Mouse (Mus musculus) embryonic facial prominence, embryonic 11.5 days (tissue): ENCODE results near the gene Nav2. TPM values are rescaled to one million over a fixed set of nuclear protein-coding genes. Genes with fewer than 3 reads are reported as not detected.

Experiments
- ATAC-seq: fragments of 200-750 bp; cut with Nextera tagmentation; replicated peaks from 2 replicates; pipeline ENCODE4 v1.8.0; 2017; ENCODE audit warnings: low read depth; ENCODE audit not compliant: insufficient number of reproducible peaks, low FRiP score, low TSS enrichment
- DNase-seq: peaks from one replicate; pipeline ENCODE4 v3.0.0-alpha.2; 2015; ENCODE audit warnings: low spot score
- H3K27ac ChIP-seq: fragments of 300-500 bp; sonication (generic); replicated peaks from 2 replicates; pipeline ENCODE4 v1.5.1; 2014; ENCODE audit warnings: mild to moderate bottlenecking, low read depth, low read length, control low read depth
- H3K27me3 ChIP-seq: fragments of 300-500 bp; sonication (generic); 2 replicates; pipeline ENCODE4 v1.6.1; 2014; ENCODE audit warnings: mild to moderate bottlenecking, low read length, moderate library complexity, mixed read lengths; ENCODE audit not compliant: control insufficient read depth, insufficient read depth
- H3K36me3 ChIP-seq: fragments of 300-500 bp; sonication (generic); replicated peaks from 2 replicates; pipeline ENCODE4 v1.6.1; 2014; ENCODE audit warnings: low read depth, mild to moderate bottlenecking, low read length, moderate library complexity, mixed read lengths; ENCODE audit not compliant: control insufficient read depth, insufficient read depth
- H3K4me1 ChIP-seq: fragments of 300-500 bp; sonication (generic); 2 replicates; pipeline ENCODE4 v1.6.1; 2014; ENCODE audit warnings: low read length, mixed read lengths; ENCODE audit not compliant: control insufficient read depth, insufficient read depth
- H3K4me2 ChIP-seq: fragments of 300-500 bp; sonication (generic); 2 replicates; pipeline ENCODE4 v1.6.1; 2014; ENCODE audit warnings: low read depth, mild to moderate bottlenecking, control low read depth, low read length, moderate library complexity
- H3K4me3 ChIP-seq: fragments of 300-500 bp; sonication (generic); 2 replicates; pipeline ENCODE4 v1.5.1; 2014; ENCODE audit warnings: low read depth, low read length, control low read depth
- H3K9ac ChIP-seq: fragments of 300-500 bp; sonication (generic); replicated peaks from 2 replicates; pipeline ENCODE4 v1.6.1; 2014; ENCODE audit warnings: mild to moderate bottlenecking, control low read depth, low read length
- H3K9me3 ChIP-seq: fragments of 300-500 bp; sonication (generic); replicated peaks from 2 replicates; pipeline ENCODE4 v1.6.1; 2016; ENCODE audit warnings: mild to moderate bottlenecking, low read length, inconsistent platforms, mixed read lengths; ENCODE audit not compliant: control insufficient read depth
- WGBS: fragments of 180-500 bp; shearing (Covaris S2); extraction: QIAGEN DNeasy Blood & Tissue Kit; methylation state at CpG from one replicate; pipeline ENCODE4 v1.1.7; 2014; 5-methylcytosine and 5-hydroxymethylcytosine counted together
- polyA plus RNA-seq: library from polyadenylated mRNA; unstranded; fragments of >200 nt; fragmentation: Nextera tagmentation; extraction: Ambion mirVana; gene quantifications from 2 replicates; pipeline ENCODE4 v1.2.1, GENCODE M21; 2014

Nav2 gene
- polyA plus RNA-seq, 1 experiment from 2014 or later: 7.3 TPM

DNA sequence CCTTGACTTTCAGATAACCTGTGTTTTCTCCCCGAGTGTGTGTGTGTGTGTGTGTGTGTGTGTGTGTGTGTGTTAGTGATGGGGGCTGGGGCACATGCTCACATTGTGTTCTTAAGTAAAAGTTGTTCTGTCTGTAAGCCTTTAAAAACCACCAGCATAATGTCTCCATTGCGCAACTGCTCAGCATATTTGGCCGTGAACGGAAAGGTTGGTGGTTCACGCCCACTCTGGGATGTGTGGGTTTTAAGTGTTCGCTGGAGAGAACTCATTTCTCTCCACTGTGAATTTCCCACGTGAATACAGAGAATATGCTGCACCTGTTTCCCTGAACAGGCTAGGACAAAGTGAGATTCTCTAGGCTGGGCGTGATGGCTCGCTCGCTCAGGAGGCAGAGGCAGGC, 542.7 kb downstream of the Nav2 start:
- ATAC-seq (no peak), DNase-seq (no peak)
- no peak overlapping the region for H3K4me2 ChIP-seq
- 85% methylated on average over 10 of the region's 10 CpGs for WGBS
- H3K9me3 ChIP-seq: no peaks in the 10 kb centered on the region
- H3K4me3 ChIP-seq: no peak overlapping the region
- peaks cover 3% of the 10 kb centered on the region for H3K4me1 ChIP-seq
- H3K27ac ChIP-seq: peak overlapping the region; percentile 56; the same call in 1 of the 2 replicates
- no peaks in the 10 kb centered on the region for H3K36me3 ChIP-seq
- H3K27me3 ChIP-seq: 0 out of 2 replicates have a peak, but pooled peaks cover 3% of the 10 kb centered on the region
- H3K9ac ChIP-seq: no peak overlapping the region

DNA sequence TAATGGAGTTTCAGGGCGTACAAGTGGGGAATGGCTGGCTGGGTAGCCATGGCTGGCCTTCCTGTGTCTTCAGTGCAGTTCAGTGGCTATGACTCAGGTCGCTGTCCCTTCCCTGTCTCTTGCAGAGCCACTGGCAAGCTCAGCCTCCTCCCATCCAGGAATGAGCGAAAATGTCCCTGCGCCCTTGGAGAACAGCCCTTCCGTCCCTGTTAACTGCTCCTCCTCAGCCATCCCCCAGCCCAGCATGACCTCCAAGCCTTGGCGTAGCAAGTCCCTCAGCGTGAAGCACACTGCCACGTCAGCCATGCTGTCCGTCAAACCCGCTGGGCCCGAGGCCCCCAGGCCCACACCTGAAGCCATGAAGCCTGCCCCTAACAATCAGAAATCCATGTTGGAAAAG, 543.8 kb downstream of the Nav2 start:
- no peak overlapping the region for H3K4me2 ChIP-seq
- H3K9me3 ChIP-seq: no peaks in the 10 kb centered on the region
- 66% methylated on average over 11 of the region's 11 CpGs for WGBS
- no peak overlapping the region for H3K27ac ChIP-seq
- DNase-seq (no peak), ATAC-seq (no peak)
- H3K36me3 ChIP-seq: no peaks in the 10 kb centered on the region
- no peak overlapping the region for H3K9ac ChIP-seq
- H3K4me3 ChIP-seq: no peak overlapping the region
- H3K27me3 ChIP-seq: 0 out of 2 replicates have a peak, but pooled peaks cover 3% of the 10 kb centered on the region
- H3K4me1 ChIP-seq: peaks cover 3% of the 10 kb centered on the region

DNA sequence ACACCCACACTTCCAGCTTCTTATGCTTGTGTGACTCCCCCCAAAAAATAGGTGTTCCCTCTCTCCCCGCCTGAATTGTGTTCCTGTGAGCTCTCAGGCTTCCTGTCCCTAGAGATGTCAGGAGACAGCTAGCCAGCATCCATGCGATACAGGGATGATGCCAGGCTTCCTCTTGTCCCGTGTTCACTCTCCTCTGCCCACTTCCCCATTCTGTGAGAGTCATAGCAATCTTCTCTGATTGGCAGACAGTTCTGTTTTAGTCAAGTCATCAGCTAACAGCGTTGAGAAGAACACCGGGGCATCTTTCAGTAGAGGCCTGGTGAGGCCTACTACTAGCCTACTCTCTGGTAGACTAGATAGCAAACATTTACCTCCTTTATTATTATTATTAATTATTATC, 546.1 kb downstream of the Nav2 start:
- H3K4me1 ChIP-seq: no peaks in the 10 kb centered on the region; the same call in none of the 2 replicates
- no peaks in the 10 kb centered on the region for H3K9me3 ChIP-seq
- ATAC-seq (no peak), DNase-seq (no peak)
- WGBS: 83% methylated on average over 5 of the region's 5 CpGs
- 0 out of 2 replicates have a peak, but pooled peaks cover 3% of the 10 kb centered on the region for H3K27me3 ChIP-seq
- H3K9ac ChIP-seq: no peak overlapping the region
- no peak overlapping the region for H3K4me3 ChIP-seq
- no peak overlapping the region for H3K4me2 ChIP-seq
- H3K36me3 ChIP-seq: no peaks in the 10 kb centered on the region
- H3K27ac ChIP-seq: no peak overlapping the region

DNA sequence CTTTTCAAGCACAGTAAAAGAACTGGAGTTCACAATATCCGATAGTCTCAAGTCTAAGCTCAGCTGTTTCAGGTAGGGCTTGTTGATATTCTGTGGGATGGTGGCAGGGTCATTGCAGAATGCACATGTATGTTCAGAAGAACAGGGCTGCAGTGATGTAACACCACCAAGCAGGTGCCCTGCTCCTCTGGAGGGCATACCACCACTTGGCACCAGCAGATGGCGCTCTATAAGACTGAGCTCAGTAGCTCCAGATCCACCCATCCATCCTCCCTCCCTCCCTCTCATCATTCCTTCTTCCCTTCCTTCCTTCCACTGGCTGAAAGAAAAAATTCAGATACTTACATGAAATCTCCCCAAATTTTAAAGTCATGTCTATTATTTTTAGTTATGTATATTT, 547.6 kb downstream of the Nav2 start:
- Histone ChIP-seq H3K9me3 (no peaks in the 10 kb centered on the region), H3K4me1 (no peaks in the 10 kb centered on the region), H3K27me3 (0 out of 2 replicates have a peak, but pooled peaks cover 3% of the 10 kb centered on the region), H3K27ac (no peak overlapping the region), H3K36me3 (no peaks in the 10 kb centered on the region), H3K9ac (no peak overlapping the region), H3K4me2 (no peak overlapping the region), H3K4me3 (no peak overlapping the region)
- WGBS: 55% methylated on average over 2 of the region's 2 CpGs
- DNase-seq: peak; percentile 61
- no peak for ATAC-seq

DNA sequence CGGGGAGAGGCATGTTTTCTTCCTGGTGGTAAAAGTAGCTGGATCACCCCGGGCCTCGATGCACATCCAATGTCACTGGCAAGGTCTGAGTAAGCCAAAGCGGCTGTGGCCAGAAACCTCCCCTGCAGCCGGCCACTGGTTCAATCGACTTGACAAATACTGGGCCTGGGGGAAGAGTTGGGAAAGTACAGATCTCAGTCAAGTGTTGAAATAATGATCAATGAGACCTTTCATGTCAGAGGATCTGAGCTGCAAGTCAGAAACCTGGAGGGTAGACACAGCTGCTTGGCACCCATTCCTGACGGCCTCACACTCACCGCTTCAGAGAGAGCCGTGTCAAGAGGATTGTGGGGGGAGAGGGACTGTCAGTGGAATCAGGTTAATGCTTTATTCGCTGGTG, 548.9 kb downstream of the Nav2 start:
- Histone ChIP-seq H3K4me2 (no peak overlapping the region), H3K9ac (no peak overlapping the region), H3K4me1 (no peaks in the 10 kb centered on the region), H3K36me3 (no peaks in the 10 kb centered on the region), H3K4me3 (no peak overlapping the region), H3K27ac (no peak overlapping the region), H3K9me3 (no peaks in the 10 kb centered on the region), H3K27me3 (0 out of 2 replicates have a peak, but pooled peaks cover 3% of the 10 kb centered on the region)
- ATAC-seq (no peak), DNase-seq (no peak)
- 66% methylated on average over 10 of the region's 10 CpGs for WGBS

DNA sequence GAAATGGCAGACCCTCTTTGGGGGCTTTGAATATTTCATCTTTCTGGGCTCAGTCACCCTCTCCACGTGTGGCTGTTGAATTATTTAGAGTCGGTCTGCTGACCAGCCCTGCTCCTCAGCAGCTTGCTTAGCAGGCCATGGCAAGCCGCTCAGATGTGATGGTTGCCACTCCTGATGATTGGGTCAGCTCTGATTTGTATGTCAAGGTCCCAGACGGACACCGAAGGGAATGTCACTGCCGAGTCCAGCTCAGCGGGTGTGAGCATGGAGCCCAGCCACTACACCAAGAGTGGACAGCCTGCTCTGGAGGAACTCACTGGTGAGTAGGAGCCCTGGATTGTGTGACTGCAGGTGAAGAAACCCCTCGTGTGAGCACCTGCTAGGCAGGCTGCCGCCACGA, 549.4 kb downstream of the Nav2 start:
- ATAC-seq (no peak), DNase-seq (no peak)
- H3K9me3 ChIP-seq: no peaks in the 10 kb centered on the region
- H3K4me1 ChIP-seq: no peaks in the 10 kb centered on the region
- no peaks in the 10 kb centered on the region for H3K27me3 ChIP-seq
- WGBS: 84% methylated on average over 10 of the region's 10 CpGs
- no peak overlapping the region for H3K27ac ChIP-seq
- no peak overlapping the region for H3K4me2 ChIP-seq
- H3K9ac ChIP-seq: no peak overlapping the region
- H3K36me3 ChIP-seq: no peaks in the 10 kb centered on the region
- no peak overlapping the region for H3K4me3 ChIP-seq

DNA sequence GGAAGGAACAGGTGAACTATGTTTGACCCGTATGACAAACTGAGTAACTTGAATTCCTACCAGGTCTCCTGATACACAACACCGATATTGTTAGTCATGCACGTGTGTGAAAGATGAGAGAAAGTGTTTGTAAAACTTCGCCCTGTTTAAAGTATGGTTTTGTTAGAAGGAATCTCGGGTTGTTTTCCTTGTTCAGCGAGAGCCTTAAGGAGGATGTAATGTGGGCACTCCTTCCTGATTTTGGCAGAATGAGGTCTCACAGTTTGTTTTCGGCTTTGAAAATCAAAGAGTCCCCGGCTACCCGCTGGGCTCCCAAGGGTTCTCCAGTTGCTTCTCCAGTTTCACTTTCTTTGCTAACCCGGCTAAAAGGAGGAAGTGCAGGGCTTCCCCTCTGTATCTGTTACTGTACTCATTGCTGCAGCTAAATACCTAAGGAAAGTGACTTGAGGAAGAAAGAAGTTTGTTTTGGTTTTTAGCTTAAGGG, 553.9 kb downstream of the Nav2 start:
- no peak overlapping the region for H3K4me2 ChIP-seq
- no peak overlapping the region for H3K4me3 ChIP-seq
- no peak overlapping the region for H3K27ac ChIP-seq
- DNase-seq (peak; percentile 68), ATAC-seq (no peak)
- no peak overlapping the region for H3K9ac ChIP-seq
- no peaks in the 10 kb centered on the region for H3K27me3 ChIP-seq
- H3K4me1 ChIP-seq: no peaks in the 10 kb centered on the region
- no peaks in the 10 kb centered on the region for H3K36me3 ChIP-seq
- no peaks in the 10 kb centered on the region for H3K9me3 ChIP-seq
- WGBS: 12% methylated on average over 10 of the region's 10 CpGs

DNA sequence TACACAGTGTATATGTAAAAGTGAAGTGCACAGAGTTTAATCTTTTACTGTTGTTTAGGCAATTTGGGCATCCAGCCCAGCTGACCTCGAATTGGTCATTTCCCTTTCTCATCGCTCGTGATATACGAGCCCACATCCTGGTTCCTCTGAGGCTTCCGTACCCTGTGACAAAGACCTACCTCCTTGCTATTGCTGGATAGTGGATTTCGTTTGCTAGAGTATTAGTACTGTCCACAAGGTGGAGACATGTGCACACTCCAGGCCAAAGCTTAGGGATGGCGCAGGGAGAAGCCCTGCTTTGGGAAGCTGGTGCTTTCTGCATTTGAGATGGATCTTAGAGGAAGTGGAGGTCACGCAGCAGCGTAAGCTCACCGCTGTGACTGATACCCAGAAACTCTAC, 559.3 kb downstream of the Nav2 start:
- no peaks in the 10 kb centered on the region for H3K9me3 ChIP-seq
- no peak overlapping the region for H3K4me2 ChIP-seq
- 36% methylated on average over 10 of the region's 10 CpGs for WGBS
- H3K4me3 ChIP-seq: no peak overlapping the region
- H3K4me1 ChIP-seq: no peaks in the 10 kb centered on the region
- no peak overlapping the region for H3K9ac ChIP-seq
- ATAC-seq: peak; percentile 64; the same call in 1 of the 2 replicates
- no peaks in the 10 kb centered on the region for H3K27me3 ChIP-seq
- DNase-seq: peak; percentile 72
- no peaks in the 10 kb centered on the region for H3K36me3 ChIP-seq
- no peak overlapping the region for H3K27ac ChIP-seq
